Mouse (Mus musculus): ENCODE results near the gene Gar1.

Gar1 gene

DNA sequence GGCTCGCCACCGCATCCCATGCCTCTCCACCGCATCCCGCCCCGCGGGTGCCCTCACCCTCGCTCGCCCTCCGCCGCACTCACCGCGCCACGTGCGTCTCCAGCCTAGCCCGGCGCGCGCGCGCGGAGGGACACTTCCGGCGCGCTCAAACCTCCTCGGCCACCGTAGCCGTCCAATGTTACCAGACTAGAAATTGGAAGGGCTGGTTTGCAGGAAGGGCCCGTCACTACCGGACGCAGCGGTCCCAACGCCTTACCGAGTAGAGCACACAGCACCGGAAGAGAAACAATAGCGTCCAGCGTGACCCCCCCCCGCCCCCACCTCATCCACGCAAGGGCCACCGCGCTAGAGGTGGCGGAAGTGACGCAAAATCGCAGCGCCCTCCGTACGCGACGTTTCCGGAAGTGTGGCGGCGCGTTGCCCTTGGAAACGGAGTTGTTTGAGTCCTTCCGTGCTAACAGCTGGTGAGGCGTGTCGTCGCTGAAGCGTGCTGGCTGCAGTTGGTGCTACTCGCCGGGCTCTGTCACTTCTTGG is at the start of gene Gar1:
Gar1 (minus strand) TSS at position 362 of the 534 bp plus-strand sequence.
- peak; percentile 92 for DNase-seq (ENCODE audit: low spot score)

DNA sequence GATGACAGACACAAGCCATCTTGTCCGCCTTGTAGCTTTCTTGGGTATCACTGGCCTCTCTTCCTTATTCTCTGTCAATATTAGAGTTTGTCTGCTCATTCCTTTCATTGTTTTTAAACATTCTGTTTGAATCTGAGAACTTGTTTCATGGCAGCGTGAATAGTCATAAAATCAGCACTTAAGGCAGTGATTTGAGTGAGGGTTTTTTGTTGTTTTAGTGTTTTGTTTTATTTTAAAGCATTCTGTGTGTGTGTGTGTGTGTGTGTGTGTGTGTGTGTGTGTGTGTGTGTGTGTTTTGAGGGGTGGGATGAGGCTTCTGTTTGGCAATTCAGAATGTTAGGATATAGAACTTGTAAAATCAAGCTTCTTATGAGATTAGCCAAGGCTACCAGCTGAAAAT is 48.7 kb upstream of the Gar1 start:
- no peak for DNase-seq (ENCODE audit: low spot score)

DNA sequence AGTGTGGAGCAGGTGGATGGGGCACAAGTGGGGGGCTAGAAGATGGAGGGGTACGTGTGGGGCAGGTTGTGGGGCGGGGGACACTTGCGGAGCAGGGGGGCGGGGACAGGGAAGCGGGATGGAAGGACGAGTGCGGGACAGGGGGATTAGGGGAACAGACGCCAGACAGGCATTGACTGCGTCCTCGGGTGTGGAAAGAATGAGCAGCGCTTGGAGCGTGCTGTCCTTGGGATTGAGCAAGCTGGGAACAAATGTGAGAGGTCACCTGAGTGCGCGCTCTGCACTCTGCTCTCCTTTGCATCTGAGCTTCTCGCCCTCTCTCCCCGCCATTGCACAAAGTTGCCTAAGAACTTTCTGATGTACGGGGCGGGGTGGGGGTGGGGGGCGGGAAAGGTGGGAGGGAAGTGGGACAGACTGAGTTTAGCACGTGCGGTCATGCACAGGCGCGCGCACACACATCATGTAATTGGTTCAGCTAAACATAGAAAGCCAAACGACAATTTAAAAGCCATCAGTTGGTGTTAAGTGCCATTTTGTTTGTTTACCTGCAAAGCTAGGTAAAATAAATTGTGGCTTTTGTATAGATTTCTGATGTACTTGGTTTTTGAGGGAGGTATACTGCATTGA is 48.0 kb upstream of the Gar1 start:
- no peak for DNase-seq (ENCODE audit: low spot score)

DNA sequence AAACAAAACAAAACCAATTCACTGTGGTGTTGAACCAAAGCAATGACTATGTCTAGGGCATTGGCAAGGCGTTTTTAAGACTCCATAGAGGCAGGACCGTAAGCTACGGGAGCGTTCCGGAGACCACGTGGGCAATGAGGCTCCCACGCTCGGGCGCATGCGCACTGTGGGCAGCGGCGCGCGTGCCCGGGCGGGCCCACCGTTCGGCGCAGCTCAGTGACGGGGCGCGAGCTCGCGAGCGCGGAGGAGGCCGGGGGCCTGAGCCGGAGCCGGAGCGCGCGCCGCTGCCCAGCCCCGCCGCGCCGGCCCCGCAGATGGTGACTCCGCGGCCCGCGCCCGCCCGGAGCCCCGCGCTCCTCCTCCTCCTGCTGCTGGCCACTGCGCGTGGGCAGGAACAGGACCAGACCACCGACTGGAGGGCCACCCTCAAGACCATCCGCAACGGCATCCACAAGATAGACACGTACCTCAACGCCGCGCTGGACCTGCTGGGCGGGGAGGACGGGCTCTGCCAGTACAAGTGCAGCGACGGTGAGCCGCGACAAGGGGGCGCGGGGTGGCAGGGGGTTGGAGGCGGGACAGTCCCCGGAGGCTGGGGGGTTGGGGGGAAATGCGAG is 47.3 kb upstream of the Gar1 start, which contains the start of gene Pla2g12a:
Pla2g12a (plus strand) TSS at position 202 of the 617 bp plus-strand sequence.
- peak; percentile 89 for DNase-seq (ENCODE audit: low spot score)

DNA sequence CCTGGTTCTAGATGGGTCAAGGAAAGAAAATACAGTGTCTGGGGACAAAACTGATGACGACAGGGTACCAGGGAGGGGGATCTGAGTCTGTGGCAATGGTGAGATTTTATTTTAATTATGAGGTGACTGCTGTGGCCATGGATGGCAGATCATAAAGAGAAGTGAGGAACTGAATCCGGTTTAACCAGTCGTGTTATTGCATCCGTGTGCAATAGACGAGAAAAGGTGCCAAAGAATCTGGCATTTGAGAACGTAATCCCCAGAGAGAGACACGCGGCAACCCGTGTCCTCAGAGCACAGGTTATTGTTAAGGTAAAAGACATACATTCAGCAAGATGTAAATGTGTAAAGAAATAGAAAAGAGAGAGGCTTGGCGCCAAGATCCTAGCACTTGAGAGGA is 46.1 kb upstream of the Gar1 start:
- DNase-seq (ENCODE audit: low spot score): no peak

DNA sequence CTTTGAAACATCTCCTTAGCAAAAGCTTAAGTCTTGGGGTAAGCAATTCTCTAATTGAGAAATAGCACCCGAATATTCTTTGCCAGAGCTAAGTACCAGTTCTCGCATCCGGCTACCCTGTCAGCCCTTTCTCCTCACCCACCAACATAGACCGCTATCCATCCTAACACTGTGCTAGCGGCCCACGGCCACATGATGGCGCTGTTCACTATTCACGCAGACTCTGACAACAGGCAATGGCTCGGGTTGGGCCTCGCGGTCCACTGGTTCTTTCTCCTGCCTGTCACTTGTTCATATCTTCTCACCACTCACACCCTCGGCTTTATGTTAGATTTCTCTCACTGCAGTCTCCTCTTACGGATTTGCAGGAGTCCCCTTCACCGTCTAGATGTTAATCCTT is 32.5 kb upstream of the Gar1 start:
- peak; percentile 52 for DNase-seq (ENCODE audit: low spot score)

DNA sequence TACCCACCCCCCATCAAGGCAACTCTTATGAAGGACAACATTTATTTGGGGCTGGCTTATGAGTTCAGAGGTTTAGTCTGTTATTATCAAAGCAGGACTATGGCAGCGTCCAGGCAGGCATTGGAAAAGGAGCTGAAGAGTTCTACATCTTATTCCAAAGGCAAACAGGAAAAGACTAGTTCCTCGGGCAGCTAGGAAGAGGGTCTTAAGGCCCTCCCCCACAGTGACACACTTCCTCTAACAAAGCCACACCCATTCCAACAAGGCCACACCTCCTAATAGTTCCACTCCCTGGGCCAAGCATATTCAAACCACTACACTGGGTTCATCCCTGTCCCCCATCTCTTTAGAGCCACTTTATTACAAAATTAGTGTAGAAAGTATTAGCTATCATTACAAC is 31.4 kb upstream of the Gar1 start:
- DNase-seq (ENCODE audit: low spot score): no peak

DNA sequence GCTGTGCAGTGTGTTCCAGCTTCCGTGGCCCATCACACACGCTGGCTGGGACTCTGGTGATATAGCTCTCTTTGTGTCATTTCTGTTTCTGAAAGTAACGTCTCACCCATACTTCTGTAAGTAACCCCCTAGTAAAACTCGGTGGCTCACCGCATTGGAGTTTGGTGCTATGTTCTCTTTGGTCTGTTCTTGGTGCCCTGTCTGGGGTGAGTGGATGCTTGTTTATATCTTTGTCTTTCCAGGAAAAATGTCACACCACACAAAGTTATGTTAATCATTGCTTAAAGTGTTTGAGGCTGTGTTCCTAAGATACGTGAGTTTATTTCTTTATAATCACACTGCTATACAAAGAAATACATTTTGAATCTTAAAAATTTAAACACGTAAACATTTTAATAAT is 15.7 kb upstream of the Gar1 start:
- DNase-seq (ENCODE audit: low spot score): no peak

DNA sequence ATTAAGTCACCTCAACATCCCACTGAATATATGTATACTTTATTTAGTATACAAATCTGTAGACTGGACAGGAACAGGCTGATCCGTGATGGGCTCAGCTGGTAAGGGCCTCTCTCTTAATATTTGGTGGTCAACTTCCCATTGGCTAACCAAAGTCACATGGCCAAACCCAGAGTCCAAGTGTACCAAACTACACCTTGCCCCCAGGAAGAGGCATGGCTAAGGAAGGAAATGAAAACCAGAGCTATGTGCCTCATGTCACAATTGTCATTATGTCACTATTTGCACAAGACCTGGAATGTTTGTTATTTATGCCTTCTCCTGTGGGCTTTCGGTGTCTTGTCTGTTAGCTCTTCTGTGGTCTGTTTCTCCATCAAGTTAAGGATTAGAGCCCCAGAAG is 14.7 kb upstream of the Gar1 start:
- DNase-seq (ENCODE audit: low spot score): no peak

DNA sequence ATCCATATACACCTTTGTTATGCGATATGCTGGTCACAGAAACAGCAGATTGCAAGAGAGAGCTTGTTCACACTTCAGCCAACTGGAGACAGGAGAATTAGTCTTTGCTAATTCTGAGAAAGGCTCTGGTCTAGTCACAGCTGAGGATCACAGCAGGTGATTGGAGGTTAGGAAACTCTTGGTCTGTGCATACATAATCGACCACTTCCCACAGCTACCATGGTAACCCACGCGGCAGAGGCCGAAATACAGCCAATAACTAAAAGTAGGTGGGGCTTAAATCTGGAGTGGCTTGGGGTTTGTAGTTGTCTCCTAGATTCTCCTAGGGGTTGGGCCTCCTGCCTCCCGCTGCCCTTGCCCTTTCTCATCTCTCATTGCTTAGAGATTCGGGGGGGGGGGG is 6.8 kb upstream of the Gar1 start:
- no peak for DNase-seq (ENCODE audit: low spot score)

DNA sequence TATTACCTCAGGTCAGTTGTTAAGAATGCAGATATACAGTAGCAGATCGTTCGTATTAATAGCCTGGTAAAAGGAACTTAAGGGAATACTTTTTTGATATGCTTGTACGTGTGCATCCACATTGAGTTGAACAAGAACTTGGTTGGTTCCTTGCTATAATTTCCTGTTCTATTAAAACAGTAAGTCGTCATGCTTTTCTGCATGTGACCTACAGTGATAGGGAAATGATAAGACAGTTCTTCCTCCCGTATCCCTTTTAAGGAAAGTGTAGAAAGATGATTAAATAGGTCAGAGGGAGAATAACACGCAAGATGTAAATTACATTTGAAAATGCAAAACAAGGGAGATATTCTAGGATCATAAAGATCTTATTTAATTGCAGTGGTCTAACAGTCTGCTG is 5.8 kb upstream of the Gar1 start:
- DNase-seq (ENCODE audit: low spot score): no peak

DNA sequence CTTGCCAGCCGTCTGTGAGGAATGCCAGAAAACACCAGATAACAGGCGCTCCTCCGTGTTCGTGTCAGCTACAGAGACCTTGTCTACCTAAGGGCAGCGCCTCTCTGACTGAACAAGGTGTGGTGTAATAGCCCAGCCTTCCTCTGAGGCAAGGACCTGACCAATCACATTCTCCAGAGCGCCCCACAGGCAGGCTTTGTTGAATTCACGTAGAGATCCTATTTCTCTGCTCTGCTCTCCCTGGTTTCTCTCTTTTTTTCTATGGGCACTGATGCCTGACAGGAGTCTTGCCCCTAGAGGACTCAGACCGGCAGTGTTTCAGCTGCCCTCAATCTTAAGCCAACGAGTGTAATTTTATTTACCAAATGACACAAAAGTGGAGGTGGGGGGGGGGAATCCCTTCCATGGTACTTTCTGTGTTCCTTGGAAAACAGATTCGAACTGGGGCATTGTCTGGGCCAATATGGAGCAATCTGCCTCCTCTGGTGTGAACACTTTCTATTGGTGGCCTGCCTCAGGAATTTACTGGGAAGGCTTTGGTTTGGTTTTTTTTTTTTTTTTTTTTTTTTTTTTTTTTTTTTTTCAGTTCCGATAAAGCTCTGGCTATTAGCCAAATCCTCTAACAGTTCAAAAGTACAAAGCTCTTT is 5.0 kb upstream of the Gar1 start:
- DNase-seq (ENCODE audit: low spot score): no peak

DNA sequence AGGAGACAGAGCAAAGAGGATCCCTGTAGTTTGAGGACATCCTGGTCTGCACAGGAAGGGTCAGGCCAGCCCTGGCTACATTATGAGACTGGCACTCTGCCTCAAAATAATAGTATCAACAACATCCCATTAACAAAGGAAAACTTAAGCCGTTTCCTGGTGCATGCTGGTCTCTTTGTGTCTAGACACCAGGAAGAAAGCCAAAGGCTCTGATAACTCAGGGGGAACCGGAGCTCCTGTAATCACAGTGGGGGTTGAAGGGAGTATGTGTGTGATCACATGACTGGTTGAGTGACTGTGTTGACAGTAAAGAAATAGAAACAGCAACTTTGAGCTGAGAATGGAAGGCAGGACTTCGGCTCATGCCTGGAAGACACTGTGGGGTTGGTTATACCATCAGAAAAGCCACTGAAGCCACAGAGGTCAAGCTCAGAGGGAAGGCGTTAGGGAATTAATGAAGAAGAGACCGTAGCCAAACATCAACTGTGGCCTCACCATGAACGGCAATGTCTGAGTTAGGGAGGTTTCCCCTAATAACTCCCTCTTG is 4.3 kb upstream of the Gar1 start, which contains the start of gene Cfi:
Cfi (plus strand) TSS at position 497 of the 547 bp plus-strand sequence.
- no peak for DNase-seq (ENCODE audit: low spot score)

DNA sequence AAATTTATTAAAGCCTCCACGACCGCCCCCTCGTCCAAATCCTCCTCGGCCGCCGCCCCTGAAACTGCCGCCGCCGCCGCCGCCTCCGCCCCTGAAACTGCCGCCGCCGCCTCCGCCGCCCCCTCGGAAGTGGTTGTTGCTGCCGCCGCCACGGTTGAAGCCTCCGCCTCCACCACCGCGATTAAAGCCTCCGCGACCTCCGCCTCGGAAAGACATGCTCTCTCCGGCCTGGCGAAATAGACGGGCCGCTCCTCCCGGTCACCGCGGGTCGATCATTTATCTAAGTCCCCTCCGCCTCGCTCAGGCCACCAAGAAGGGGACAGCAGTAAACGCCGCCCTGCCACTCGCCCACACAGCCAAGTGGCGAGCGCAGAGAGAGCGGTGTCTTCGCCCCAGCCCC is 570 bp downstream of the Gar1 start:
- DNase-seq (ENCODE audit: low spot score): peak; percentile 22

DNA sequence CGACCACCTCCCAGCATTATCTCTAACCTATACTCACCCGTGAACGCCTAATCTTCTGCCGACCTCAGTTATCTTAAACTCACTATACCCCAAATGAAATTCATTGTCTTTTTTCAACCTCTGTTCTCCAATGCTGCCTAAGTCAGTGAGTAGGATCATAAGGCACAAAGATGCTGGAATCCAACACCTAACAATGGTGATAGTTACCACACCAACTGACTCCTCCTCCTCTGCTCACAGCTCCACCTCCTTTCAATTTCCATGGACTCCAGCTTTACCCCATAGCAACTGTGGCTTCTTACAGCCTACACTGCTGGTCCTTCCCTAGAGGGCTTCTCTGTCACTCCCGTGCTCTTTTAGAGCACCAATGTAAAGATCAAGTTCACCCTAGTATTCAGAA is 3.5 kb downstream of the Gar1 start:
- DNase-seq (ENCODE audit: low spot score): no peak

DNA sequence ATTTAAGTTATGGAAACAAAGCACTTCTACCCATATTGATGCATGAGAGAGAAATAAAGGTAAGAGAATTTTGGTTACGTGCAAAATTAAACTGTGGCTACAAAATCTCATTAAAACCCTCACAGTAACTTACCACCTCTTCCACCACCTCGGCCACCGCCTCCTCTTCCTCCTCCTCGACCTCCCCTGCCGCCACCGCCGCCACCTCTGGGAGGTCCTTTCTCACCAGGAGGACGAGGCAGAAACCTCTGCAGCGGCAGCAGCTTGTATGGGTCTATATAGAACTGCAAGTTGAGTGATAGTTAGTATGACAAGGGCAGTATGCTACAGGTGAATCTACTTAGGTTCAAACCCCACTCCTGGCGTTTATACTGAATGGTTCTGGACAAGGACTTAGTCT is 4.5 kb downstream of the Gar1 start:
- no peak for DNase-seq (ENCODE audit: low spot score)

DNA sequence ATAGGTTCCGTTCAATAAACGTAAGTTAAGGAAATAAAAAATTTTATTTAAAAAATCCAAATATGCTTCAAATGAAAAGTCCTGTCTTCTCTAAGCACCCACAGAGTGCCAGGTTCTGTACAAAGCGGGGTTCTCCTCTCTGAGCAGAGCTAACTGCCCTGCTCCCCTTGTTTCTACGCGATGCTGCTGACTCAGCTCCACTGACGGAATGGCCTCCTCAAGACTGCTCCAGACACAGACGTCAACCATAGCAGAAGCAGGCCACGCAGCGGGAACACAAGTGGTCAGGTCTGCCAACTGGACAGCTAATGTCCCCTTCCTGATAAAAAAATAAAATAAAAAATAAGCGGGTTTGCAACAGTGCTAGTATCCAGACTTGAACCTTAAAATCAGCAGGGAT is 6.3 kb downstream of the Gar1 start:
- no peak for DNase-seq (ENCODE audit: low spot score)

DNA sequence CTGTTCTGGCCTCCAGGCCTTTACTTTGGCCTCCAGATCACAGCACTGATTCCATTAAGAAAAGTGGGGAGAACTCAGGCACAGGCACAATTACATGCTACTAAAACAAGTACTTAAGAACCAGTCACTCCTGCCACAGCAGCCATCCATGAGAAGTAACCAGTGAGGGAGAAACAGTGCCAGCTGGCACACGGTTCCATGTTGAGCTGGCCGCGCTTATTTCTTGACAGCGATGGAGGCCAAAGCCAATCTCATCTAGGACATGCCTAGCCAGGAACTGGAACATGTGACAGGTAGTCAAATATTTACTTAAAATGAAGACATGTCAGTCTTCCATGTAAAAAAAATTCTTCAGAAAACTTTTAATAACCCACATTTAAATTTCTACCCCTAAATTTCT is 7.0 kb downstream of the Gar1 start:
- DNase-seq (ENCODE audit: low spot score): no peak

DNA sequence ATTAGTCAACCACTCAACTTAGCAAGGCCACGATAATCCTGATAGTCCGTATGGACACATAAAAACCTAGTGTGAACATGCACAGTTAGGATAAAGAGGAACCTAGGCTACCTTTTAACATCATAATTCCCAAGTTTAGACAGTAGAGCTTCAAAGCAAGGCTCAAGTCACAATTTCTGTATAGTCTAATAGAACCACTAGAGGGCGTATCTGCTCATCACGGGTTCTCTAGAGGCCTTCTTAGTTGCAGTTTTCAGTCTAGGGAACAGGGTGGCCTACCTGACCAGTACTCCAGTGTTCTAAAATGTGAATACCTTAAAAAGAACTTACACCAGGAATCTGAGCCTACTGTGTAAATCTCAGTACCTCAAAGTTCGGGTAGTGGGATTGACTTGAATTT is 7.9 kb downstream of the Gar1 start:
- DNase-seq (ENCODE audit: low spot score): no peak

DNA sequence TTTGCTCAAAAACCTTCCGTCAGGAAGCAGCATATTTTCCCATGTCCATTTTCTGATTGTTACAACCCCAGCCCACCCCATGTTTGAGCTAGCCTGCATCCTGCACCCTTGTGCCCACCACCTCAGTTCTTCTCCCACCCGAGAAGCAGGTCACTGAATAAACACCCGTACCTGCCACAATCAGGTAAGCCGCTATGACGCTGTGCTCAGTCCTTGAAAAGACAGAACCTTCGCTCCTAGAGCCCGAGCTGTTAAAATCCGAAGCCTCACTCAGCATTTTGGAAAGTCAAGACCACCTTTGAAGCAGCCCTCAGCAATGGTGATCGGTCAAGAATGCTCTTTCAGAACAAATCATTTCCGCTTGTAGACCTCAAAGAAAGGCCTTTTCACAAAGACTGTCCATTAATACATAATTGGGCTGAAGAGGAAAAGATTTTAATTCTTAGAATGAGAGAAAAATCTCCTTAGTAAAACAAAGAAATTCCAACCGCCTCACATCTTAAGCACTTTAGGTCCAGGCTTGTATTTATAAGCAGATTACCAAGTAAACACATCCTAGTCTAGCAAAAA is 8.9 kb downstream of the Gar1 start, which contains the start of gene Rrh:
Rrh (minus strand) TSS at position 382 of the 570 bp plus-strand sequence.
- DNase-seq (ENCODE audit: low spot score): no peak

DNA sequence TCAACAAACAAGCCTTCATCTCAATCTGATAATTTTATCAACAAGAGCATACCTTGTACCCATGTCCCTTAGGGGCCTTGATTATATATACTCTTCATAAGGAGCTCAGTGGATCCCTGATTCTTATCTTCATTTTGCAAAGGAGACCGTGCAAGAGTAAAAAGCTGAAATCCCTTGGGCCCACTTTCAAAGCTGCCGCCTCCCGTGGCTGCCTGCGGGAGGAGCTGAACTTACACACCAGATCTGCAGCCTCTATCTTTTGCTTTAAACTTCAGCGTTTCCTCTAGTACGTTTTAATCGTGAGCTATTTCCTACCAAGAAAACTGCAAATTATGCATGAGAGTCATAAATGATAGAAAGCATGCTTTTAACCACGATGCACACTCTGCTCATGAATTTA is 9.5 kb downstream of the Gar1 start:
- no peak for DNase-seq (ENCODE audit: low spot score)

DNA sequence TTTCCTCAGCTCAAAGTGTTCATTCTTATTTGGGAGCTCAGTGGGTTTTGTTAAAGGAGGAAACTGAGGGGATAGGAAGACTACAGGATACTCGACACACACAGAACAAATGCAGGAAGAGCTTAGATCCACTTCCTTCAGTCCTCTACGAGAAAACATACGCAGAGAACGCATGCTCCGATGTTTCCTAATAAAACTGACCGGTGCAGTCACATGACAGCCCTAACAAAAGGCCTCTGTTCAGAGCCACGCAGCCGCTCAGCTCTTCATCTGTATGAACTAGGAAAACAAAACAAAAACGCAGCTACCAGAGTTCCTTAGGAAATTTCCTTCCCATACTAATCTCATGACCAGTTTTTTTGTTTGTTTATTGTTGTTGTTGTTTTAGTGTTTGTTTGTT is 10.3 kb downstream of the Gar1 start:
- no peak for DNase-seq (ENCODE audit: low spot score)

DNA sequence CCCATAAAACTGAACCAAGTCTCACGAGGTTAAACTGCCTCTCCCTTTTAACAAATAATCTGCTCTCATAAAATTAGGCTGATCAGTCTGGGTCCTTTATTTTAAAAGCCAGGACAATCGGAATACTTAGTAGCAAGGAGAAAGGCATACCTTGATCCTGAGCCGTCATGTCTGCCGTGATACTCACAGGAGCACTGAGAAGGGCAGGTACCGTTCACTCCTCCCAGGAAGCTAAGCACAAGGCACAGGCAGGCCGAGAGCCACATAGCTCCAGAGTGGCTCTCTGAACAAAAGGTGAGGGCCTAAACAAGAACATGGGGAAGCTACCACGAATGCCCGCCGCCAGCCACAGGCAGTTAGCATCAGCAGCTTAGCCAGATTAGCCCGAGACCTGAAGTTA is 27.4 kb downstream of the Gar1 start, which contains the start of gene Lrit3:
Lrit3 (minus strand) TSS at position 266 of the 400 bp plus-strand sequence.
- no peak for DNase-seq (ENCODE audit: low spot score)

Measured in ovary, postnatal 14 days (tissue).